Mouse (Mus musculus): Measurements from ENCODE around the gene Disc1. TPM values are rescaled to one million over a fixed set of nuclear protein-coding genes. Genes with fewer than 3 reads are reported as not detected.

The Disc1 gene
- total RNA-seq, 2 experiments from 2014 or later = 0.84 to 1.3 TPM

GRCm38 (mm10) chr8:125175661-125176060 lies 121.7 kb downstream of the Disc1 start:
- H3K4me3 ChIP-seq = no peak overlapping the region
- TF ChIP-seq CTCF (IDR thresholded peaks at IDR 0.05) = no peak
- no peak overlapping the region for H3K27ac ChIP-seq
- intact Hi-C loops (cut with DNase I) = no loop called here
- no peak for DNase-seq

- TF ChIP-seq CTCF (IDR thresholded peaks at IDR 0.05) = no peak
- H3K27ac ChIP-seq = no peak overlapping the region
- H3K4me3 ChIP-seq = no peak overlapping the region
- DNase-seq = no peak
- intact Hi-C loops (cut with DNase I) = no loop called here
Observed at GRCm38 (mm10) chr8:125177091-125177490, 123.1 kb downstream of the Disc1 start.

GRCm38 (mm10) chr8:125177958-125178357 lies 124.0 kb downstream of the Disc1 start:
- DNase-seq = no peak
- Histone ChIP-seq H3K27ac (no peak overlapping the region), H3K4me3 (no peak overlapping the region)
- intact Hi-C loops (cut with DNase I) = no loop called here
- no peak for TF ChIP-seq CTCF (IDR thresholded peaks at IDR 0.05)

GRCm38 (mm10) chr8:125183548-125184451 lies 129.8 kb downstream of the Disc1 start:
- peak; percentile 88 for DNase-seq
- H3K4me3 ChIP-seq = no peak overlapping the region
- TF ChIP-seq CTCF (IDR thresholded peaks at IDR 0.05) = peak; percentile 99
- intact Hi-C loops (cut with DNase I) = loop anchor here (1.0 to 10.0 kb wide), 4 partner anchors 109 to 689 kb away; no protein-coding TSS in a partner anchor
- H3K27ac ChIP-seq = no peak overlapping the region

- TF ChIP-seq CTCF (IDR thresholded peaks at IDR 0.05) = no peak
- intact Hi-C loops (cut with DNase I) = loop anchor here (2.0 to 10.0 kb wide), 3 partner anchors 108 to 688 kb away; no protein-coding TSS in a partner anchor
- no peak for DNase-seq
- Histone ChIP-seq H3K4me3 (no peak overlapping the region), H3K27ac (no peak overlapping the region)
Observed at GRCm38 (mm10) chr8:125184452-125184817, 130.4 kb downstream of the Disc1 start.

GRCm38 (mm10) chr8:125184881-125185280 lies 130.9 kb downstream of the Disc1 start:
- H3K4me3 ChIP-seq = no peak overlapping the region
- intact Hi-C loops (cut with DNase I) = loop anchor here (2.0 to 10.0 kb wide), 3 partner anchors 108 to 687 kb away; no protein-coding TSS in a partner anchor
- DNase-seq = no peak
- no peak overlapping the region for H3K27ac ChIP-seq
- no peak for TF ChIP-seq CTCF (IDR thresholded peaks at IDR 0.05)

GRCm38 (mm10) chr8:125187044-125187443 lies 133.0 kb downstream of the Disc1 start:
- TF ChIP-seq CTCF (IDR thresholded peaks at IDR 0.05) = no peak
- H3K4me3 ChIP-seq = no peak overlapping the region
- intact Hi-C loops (cut with DNase I) = loop anchor here (10.0 kb wide), 1 partner anchor 258 kb away; no protein-coding TSS in a partner anchor
- no peak for DNase-seq
- H3K27ac ChIP-seq = no peak overlapping the region

- intact Hi-C loops (cut with DNase I) = no loop called here
Observed at GRCm38 (mm10) chr8:125193701-125194100, 139.7 kb downstream of the Disc1 start.

GRCm38 (mm10) chr8:125195121-125195520 lies 141.1 kb downstream of the Disc1 start:
- no peak overlapping the region for H3K4me3 ChIP-seq
- intact Hi-C loops (cut with DNase I) = loop anchor here (5.0 kb wide), 2 partner anchors 42 to 92 kb away; no protein-coding TSS in a partner anchor
- H3K27ac ChIP-seq = 0 out of 2 replicates have a peak overlapping the region, but pooled peaks have one; percentile 16
- TF ChIP-seq CTCF (IDR thresholded peaks at IDR 0.05) = no peak
- peak; percentile 40 for DNase-seq

More at GRCm38 (mm10) chr8:125193701-125194100, 139.7 kb downstream of the Disc1 start:
- no peak for TF ChIP-seq CTCF (IDR thresholded peaks at IDR 0.05)
- H3K4me3 ChIP-seq = no peak overlapping the region
- H3K27ac ChIP-seq = no peak overlapping the region
- no peak for DNase-seq

- DNase-seq = no peak
- Histone ChIP-seq H3K27ac (peak overlapping the region; percentile 67), H3K4me3 (no peak overlapping the region)
- intact Hi-C loops (cut with DNase I) = loop anchor here (5.0 kb wide), 2 partner anchors 41 to 91 kb away; no protein-coding TSS in a partner anchor
- no peak for TF ChIP-seq CTCF (IDR thresholded peaks at IDR 0.05)
Observed at GRCm38 (mm10) chr8:125196573-125197094, 142.6 kb downstream of the Disc1 start.

- Histone ChIP-seq H3K27ac (peak overlapping the region; percentile 81), H3K4me3 (no peak overlapping the region)
- intact Hi-C loops (cut with DNase I) = loop anchor here (5.0 kb wide), 2 partner anchors 40 to 90 kb away; no protein-coding TSS in a partner anchor
- no peak for TF ChIP-seq CTCF (IDR thresholded peaks at IDR 0.05)
- no peak for DNase-seq
Observed at GRCm38 (mm10) chr8:125197341-125198002, 143.5 kb downstream of the Disc1 start.

- TF ChIP-seq CTCF (IDR thresholded peaks at IDR 0.05) = no peak
- DNase-seq = no peak
- Histone ChIP-seq H3K27ac (peak overlapping the region; percentile 81), H3K4me3 (peak overlapping the region; percentile 33)
- intact Hi-C loops (cut with DNase I) = loop anchor here (5.0 kb wide), 2 partner anchors 39 to 89 kb away; no protein-coding TSS in a partner anchor
Observed at GRCm38 (mm10) chr8:125198420-125199196, 144.6 kb downstream of the Disc1 start.
